Mouse (Mus musculus): ENCODE results near the gene Gm3285. TPM values are rescaled to one million over a fixed set of nuclear protein-coding genes. Genes with fewer than 3 reads are reported as not detected.

The Gm3285 gene
- total RNA-seq, 2 experiments from 2014 or later: not detected

- DNase-seq (ENCODE audit: extremely low spot score in 1 of 2, low spot score in 1 of 2): no peak
Observed at GRCm38 (mm10) chr10:77895562-77895961, 33.8 kb downstream of the Gm3285 start.

- no peak for DNase-seq (ENCODE audit: extremely low spot score in 1 of 2, low spot score in 1 of 2)
Observed at GRCm38 (mm10) chr10:77900126-77900525, 38.4 kb downstream of the Gm3285 start.

- DNase-seq (ENCODE audit: extremely low spot score in 1 of 2, low spot score in 1 of 2): no peak
Observed at GRCm38 (mm10) chr10:77900903-77901818, 39.4 kb downstream of the Gm3285 start.

GRCm38 (mm10) chr10:77901871-77902210, 40.1 kb downstream of the Gm3285 start:
- peak in 1 of 2 experiments; percentile 12 for DNase-seq (ENCODE audit: extremely low spot score in 1 of 2, low spot score in 1 of 2)

- DNase-seq (ENCODE audit: extremely low spot score in 1 of 2, low spot score in 1 of 2): peak; percentile 22 to 54
Observed at GRCm38 (mm10) chr10:77902211-77902893, 40.6 kb downstream of the Gm3285 start, which contains the start of gene Lrrc3. Lrrc3 (minus strand) TSS chr10:77902536.

GRCm38 (mm10) chr10:77902894-77903715, 41.3 kb downstream of the Gm3285 start:
- peak; percentile 41 to 46 for DNase-seq (ENCODE audit: extremely low spot score in 1 of 2, low spot score in 1 of 2)

Other genes starting within 250 kb of the Gm3285 start
- gene Ube2g2, start 239.7 kb upstream of the Gm3285 start, total RNA-seq (2021): 10 to 100 TPM; 69.8 to 88.4 TPM
- not detected for gene Tspear, start 175.4 kb upstream of the Gm3285 start, total RNA-seq (2021)
- gene Gm19402, start 171.2 kb upstream of the Gm3285 start, total RNA-seq (2021): not detected
- gene Gm9508, start 164.7 kb upstream of the Gm3285 start, total RNA-seq (2021): not detected
- gene Gm10272, start 155.3 kb upstream of the Gm3285 start, total RNA-seq (2021): not detected
- gene Gm10024, start 150.5 kb upstream of the Gm3285 start, total RNA-seq (2021): not detected
- not detected for gene Gm10142, start 146.2 kb upstream of the Gm3285 start, total RNA-seq (2021)
- gene Krtap12-1, start 141.4 kb upstream of the Gm3285 start, total RNA-seq (2021): not detected
- gene Gm10100, start 135.5 kb upstream of the Gm3285 start, total RNA-seq (2021): not detected
- gene Gm18596, start 119.3 kb upstream of the Gm3285 start, total RNA-seq (2021): not detected
- gene Gm9736, start 110.6 kb upstream of the Gm3285 start, total RNA-seq (2021): not detected
- not detected for gene Gm3233, start 102.3 kb upstream of the Gm3285 start, total RNA-seq (2021)
- gene Gm3238, start 90.7 kb upstream of the Gm3285 start, total RNA-seq (2021): not detected
- gene Gm7138, start 85.0 kb upstream of the Gm3285 start, total RNA-seq (2021): not detected
- not detected for gene Gm3250, start 79.4 kb upstream of the Gm3285 start, total RNA-seq (2021)
- gene Gm7137, start 73.8 kb upstream of the Gm3285 start, total RNA-seq (2021): not detected
- not detected for gene Gm9639, start 66.9 kb upstream of the Gm3285 start, total RNA-seq (2021)
- gene Gm19668, start 62.8 kb upstream of the Gm3285 start, total RNA-seq (2021): not detected
- not detected for gene Gm9507, start 50.1 kb upstream of the Gm3285 start, total RNA-seq (2021)
- gene Gm2696, start 47.3 kb upstream of the Gm3285 start, total RNA-seq (2021): not detected
- not detected for gene Krtap10-4, start 34.9 kb upstream of the Gm3285 start, total RNA-seq (2021)
- gene Krtap10-10, start 26.0 kb upstream of the Gm3285 start, total RNA-seq (2021): not detected
- not detected for gene Gm36176, start 15.2 kb upstream of the Gm3285 start, total RNA-seq (2021)
- not detected for gene Gm10318, start 9.1 kb upstream of the Gm3285 start, total RNA-seq (2021)
- 1 to 10 TPM; 5.0 to 5.2 TPM for gene Lrrc3, start 40.6 kb downstream of the Gm3285 start, total RNA-seq (2021)
- gene Trpm2, start 108.6 kb downstream of the Gm3285 start, total RNA-seq (2021): 10 to 100 TPM; 33.2 to 40.4 TPM
- 10 to 100 TPM; 31.3 to 39.8 TPM for gene 1810043G02Rik, start 116.5 kb downstream of the Gm3285 start, total RNA-seq (2021)
- gene Pfkl, start 148.1 kb downstream of the Gm3285 start, total RNA-seq (2021): 100 to 1,000 TPM; 205 to 206 TPM
- gene Dnmt3l, start 180.0 kb downstream of the Gm3285 start, total RNA-seq (2021): under 1 TPM in 1 of 2 experiments, not detected in 1; 0.22 TPM
- gene Aire, start 181.6 kb downstream of the Gm3285 start, total RNA-seq (2021): under 1 TPM; 0.16 to 0.27 TPM
- gene Icosl, start 207.3 kb downstream of the Gm3285 start, total RNA-seq (2021): 1 to 10 TPM; 5.4 to 8.8 TPM

All from layer of hippocampus, postnatal 25 days (tissue).